9 mouse cellular contexts compared by ENCODE assay signal in the genomic region with DNA sequence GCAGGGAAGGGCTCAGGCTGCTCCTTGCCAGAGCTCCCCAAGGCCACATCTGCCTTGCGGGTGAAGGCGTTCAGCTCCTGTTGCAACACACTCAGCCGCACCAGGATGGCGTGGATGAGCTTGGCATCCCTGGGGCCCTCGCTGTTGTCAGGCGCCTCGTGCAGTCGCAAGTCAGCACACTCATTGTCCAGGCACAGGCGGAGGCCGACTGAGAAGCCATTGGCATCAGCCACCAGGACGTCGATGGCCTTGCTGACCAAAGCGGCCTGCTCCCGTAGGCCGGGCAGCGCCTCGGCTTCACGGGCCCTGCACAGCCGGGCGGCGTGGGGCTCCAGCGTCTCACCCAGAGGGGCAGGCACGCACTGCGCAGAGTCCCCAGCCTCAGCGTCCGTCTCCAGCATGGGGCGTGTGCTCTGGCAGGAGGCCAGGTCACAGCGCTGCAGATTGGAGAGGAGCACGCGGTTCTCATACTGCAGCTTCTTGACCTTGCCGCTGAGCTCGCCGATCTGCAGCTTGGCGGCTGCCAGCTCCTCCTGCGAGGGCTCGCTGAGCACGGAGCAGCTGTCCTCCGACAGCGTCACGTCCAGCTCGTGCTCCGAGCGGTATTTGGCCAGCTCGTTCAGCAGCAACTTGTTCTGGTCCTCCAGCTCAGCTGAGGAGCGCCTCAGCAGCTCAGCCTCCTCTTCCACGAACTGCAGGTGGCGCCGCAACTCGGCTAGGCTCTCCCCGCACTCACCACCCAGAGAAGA. TPM values are rescaled to one million over a fixed set of nuclear protein-coding genes. Genes with fewer than 3 reads are reported as not detected.
DNase-seq lines count a peak whose midpoint lies in the region; ATAC-seq and TF ChIP-seq lines count a peak whose summit lies in the region.
"Had no signal": no experiment of that assay in that cellular context is flagged by ENCODE, and none has a peak within 500 bp of the region (broad histone marks: within the 10 kb centered on the region; RNA-seq: fewer than 3 reads in every experiment).

No protein-coding gene starts in this region.

- no peak overlapping the region for H3K4me2 ChIP-seq in embryonic facial prominence, embryonic 14.5 days (ENCODE audit: low read depth, low read length)
- no peak overlapping the region for H3K4me2 ChIP-seq in liver, postnatal 0 days (ENCODE audit: low read depth, low read length)
- no peak overlapping the region for H3K4me2 ChIP-seq in liver, embryonic 11.5 days
- no peak overlapping the region for H3K4me2 ChIP-seq in hindbrain, embryonic 14.5 days (replicated peaks)
- H3K4me2 ChIP-seq in stomach, embryonic 16.5 days (ENCODE audit: low read depth, low read length), result no peak overlapping the region
- H3K4me2 ChIP-seq: embryonic facial prominence, embryonic 13.5 days had no signal

- TF ChIP-seq EP300 in liver, postnatal 0 days (IDR thresholded peaks at IDR 0.05; ENCODE audit: low read depth), result no peak

- DNase-seq in embryonic facial prominence, embryonic 14.5 days (ENCODE audit: low spot score), result no peak
- DNase-seq in embryonic facial prominence, embryonic 10.5 days (ENCODE audit: low spot score), result no peak
- no peak for DNase-seq in liver, postnatal 0 days
- no peak for DNase-seq in liver, embryonic 11.5 days (ENCODE audit: low spot score)
- DNase-seq in hindbrain, embryonic 14.5 days (ENCODE audit: low spot score), result peak; percentile 35
- no peak for DNase-seq in spleen, adult 12 weeks (ENCODE audit: low spot score)

- no peaks in the 10 kb centered on the region for H3K9me3 ChIP-seq in embryonic facial prominence, embryonic 14.5 days (ENCODE audit: control insufficient read depth, low read length)
- H3K9me3 ChIP-seq in embryonic facial prominence, embryonic 10.5 days, result no peaks in the 10 kb centered on the region; the same call in 1 of the 2 replicates
- no peaks in the 10 kb centered on the region for H3K9me3 ChIP-seq in liver, postnatal 0 days (ENCODE audit: low read length)
- no peaks in the 10 kb centered on the region for H3K9me3 ChIP-seq in liver, embryonic 11.5 days (ENCODE audit: control insufficient read depth, low read length)
- H3K9me3 ChIP-seq in hindbrain, embryonic 14.5 days (ENCODE audit: control insufficient read depth, low read length), result no peaks in the 10 kb centered on the region
- no peaks in the 10 kb centered on the region for H3K9me3 ChIP-seq in stomach, embryonic 16.5 days (replicated peaks; ENCODE audit: control insufficient read depth, low read length)
- H3K9me3 ChIP-seq: embryonic facial prominence, embryonic 13.5 days had no signal

- peaks cover 85% of the 10 kb centered on the region for H3K36me3 ChIP-seq in embryonic facial prominence, embryonic 14.5 days (ENCODE audit: control insufficient read depth, insufficient read depth, low read length)
- H3K36me3 ChIP-seq in embryonic facial prominence, embryonic 10.5 days (replicated peaks), result peaks cover 99% of the 10 kb centered on the region
- H3K36me3 ChIP-seq in liver, postnatal 0 days (replicated peaks; ENCODE audit: insufficient read depth, low read length), result peaks cover 4% of the 10 kb centered on the region
- H3K36me3 ChIP-seq in liver, embryonic 11.5 days (ENCODE audit: control insufficient read depth, insufficient read depth, low read length), result peaks cover 24% of the 10 kb centered on the region
- peaks cover 85% of the 10 kb centered on the region for H3K36me3 ChIP-seq in hindbrain, embryonic 14.5 days (replicated peaks; ENCODE audit: control insufficient read depth, insufficient read depth)
- H3K36me3 ChIP-seq in stomach, embryonic 16.5 days (ENCODE audit: control insufficient read depth, insufficient read depth, low read length), result peaks cover 31% of the 10 kb centered on the region

- H3K27ac ChIP-seq in embryonic facial prominence, embryonic 14.5 days (replicated peaks; ENCODE audit: low read depth, low read length), result no peak overlapping the region
- H3K27ac ChIP-seq in embryonic facial prominence, embryonic 10.5 days (replicated peaks), result no peak overlapping the region
- no peak overlapping the region for H3K27ac ChIP-seq in liver, postnatal 0 days (ENCODE audit: low read depth)
- no peak overlapping the region for H3K27ac ChIP-seq in liver, embryonic 11.5 days (ENCODE audit: low read depth, low read length)
- H3K27ac ChIP-seq in hindbrain, embryonic 14.5 days, result no peak overlapping the region
- H3K27ac ChIP-seq in stomach, embryonic 16.5 days (ENCODE audit: low read length), result no peak overlapping the region
- H3K27ac ChIP-seq: embryonic facial prominence, embryonic 13.5 days had no signal

- no peak overlapping the region for H3K9ac ChIP-seq in embryonic facial prominence, embryonic 14.5 days (ENCODE audit: low read depth, low read length)
- H3K9ac ChIP-seq in liver, postnatal 0 days (replicated peaks), result no peak overlapping the region
- no peak overlapping the region for H3K9ac ChIP-seq in liver, embryonic 11.5 days (ENCODE audit: low read depth, low read length)
- H3K9ac ChIP-seq in hindbrain, embryonic 14.5 days, result no peak overlapping the region
- H3K9ac ChIP-seq in stomach, embryonic 16.5 days (ENCODE audit: low read length), result no peak overlapping the region; the same call in 1 of the 2 replicates
- H3K9ac ChIP-seq: embryonic facial prominence, embryonic 13.5 days had no signal

- no peaks in the 10 kb centered on the region for H3K4me1 ChIP-seq in embryonic facial prominence, embryonic 14.5 days (ENCODE audit: control insufficient read depth, insufficient read depth, low read length)
- H3K4me1 ChIP-seq in embryonic facial prominence, embryonic 10.5 days, result no peaks in the 10 kb centered on the region
- H3K4me1 ChIP-seq in liver, postnatal 0 days (ENCODE audit: insufficient read depth), result peaks cover 3% of the 10 kb centered on the region; the same call in 1 of the 2 replicates
- H3K4me1 ChIP-seq in liver, embryonic 11.5 days (replicated peaks; ENCODE audit: control insufficient read depth, insufficient read depth, low read length), result no peaks in the 10 kb centered on the region
- H3K4me1 ChIP-seq in hindbrain, embryonic 14.5 days (replicated peaks; ENCODE audit: control insufficient read depth, insufficient read depth, low read length), result no peaks in the 10 kb centered on the region
- H3K4me1 ChIP-seq in stomach, embryonic 16.5 days (ENCODE audit: control insufficient read depth, insufficient read depth, low read length), result no peaks in the 10 kb centered on the region

- TF ChIP-seq CTCF in liver, postnatal 0 days (IDR thresholded peaks at IDR 0.05; ENCODE audit: low read depth), result peak; percentile 36

- WGBS in embryonic facial prominence, embryonic 14.5 days, result 93% methylated on average over 36 of the region's 50 CpGs
- WGBS in embryonic facial prominence, embryonic 10.5 days, result 91% methylated on average over 50 of the region's 50 CpGs
- WGBS in liver, postnatal 0 days (ENCODE audit: insufficient replicate concordance), result 86% methylated on average over 48 of the region's 50 CpGs
- 92% methylated on average over 50 of the region's 50 CpGs for WGBS in liver, embryonic 11.5 days
- 74% methylated on average over 48 of the region's 50 CpGs for WGBS in hindbrain, embryonic 14.5 days
- 84% methylated on average over 50 of the region's 50 CpGs for WGBS in stomach, embryonic 16.5 days

- ATAC-seq in embryonic facial prominence, embryonic 14.5 days (ENCODE audit: low read depth), result peak; percentile 17; the same call in 1 of the 2 replicates
- ATAC-seq in liver, postnatal 0 days, result no peak
- no peak for ATAC-seq in liver, embryonic 11.5 days (replicated peaks; ENCODE audit: low FRiP score)
- peak; percentile 67; the same call in 1 of the 2 replicates for ATAC-seq in hindbrain, embryonic 14.5 days (ENCODE audit: low FRiP score)
- peak; percentile 60 for ATAC-seq in stomach, embryonic 16.5 days (ENCODE audit: insufficient read depth, low FRiP score)
- ATAC-seq in megakaryocyte progenitor cell, adult 5-6 weeks (replicated peaks; ENCODE audit: poor library complexity), result no peak

- H3K27me3 ChIP-seq in embryonic facial prominence, embryonic 14.5 days (replicated peaks; ENCODE audit: control insufficient read depth, insufficient read depth, low read length), result no peaks in the 10 kb centered on the region
- no peaks in the 10 kb centered on the region for H3K27me3 ChIP-seq in embryonic facial prominence, embryonic 10.5 days (replicated peaks; ENCODE audit: low read depth, poor library complexity, severe bottlenecking)
- H3K27me3 ChIP-seq in liver, postnatal 0 days (ENCODE audit: insufficient read depth, low read length), result no peaks in the 10 kb centered on the region
- H3K27me3 ChIP-seq in liver, embryonic 11.5 days (replicated peaks; ENCODE audit: control insufficient read depth, insufficient read depth, low read length), result no peaks in the 10 kb centered on the region
- H3K27me3 ChIP-seq in hindbrain, embryonic 14.5 days (ENCODE audit: control insufficient read depth, insufficient read depth, low read length), result no peaks in the 10 kb centered on the region
- H3K27me3 ChIP-seq in stomach, embryonic 16.5 days (ENCODE audit: control insufficient read depth, insufficient read depth, low read length), result no peaks in the 10 kb centered on the region
- H3K27me3 ChIP-seq: embryonic facial prominence, embryonic 13.5 days had no signal

- H3K4me3 ChIP-seq in embryonic facial prominence, embryonic 14.5 days (ENCODE audit: low read depth, low read length), result no peak overlapping the region
- no peak overlapping the region for H3K4me3 ChIP-seq in embryonic facial prominence, embryonic 10.5 days
- H3K4me3 ChIP-seq in liver, postnatal 0 days (ENCODE audit: low read depth, low read length), result no peak overlapping the region
- H3K4me3 ChIP-seq in liver, embryonic 11.5 days (ENCODE audit: low read depth, low read length), result no peak overlapping the region
- no peak overlapping the region for H3K4me3 ChIP-seq in hindbrain, embryonic 14.5 days (replicated peaks; ENCODE audit: low read length)
- no peak overlapping the region for H3K4me3 ChIP-seq in stomach, embryonic 16.5 days (replicated peaks; ENCODE audit: low read length)
- H3K4me3 ChIP-seq: embryonic facial prominence, embryonic 13.5 days had no signal

RNA-seq across cellular contexts. Expression of a gene that starts 33.1 kb away (rescaled TPM):
- 25.8 and 32.7 TPM in 2 replicates for polyA plus RNA-seq in embryonic facial prominence, embryonic 14.5 days (2014; fragmentation: Nextera tagmentation; extraction: Ambion mirVana)
- 51.7 and 53.8 TPM in 2 replicates for polyA plus RNA-seq in embryonic facial prominence, embryonic 10.5 days (2016; fragmentation: Nextera tagmentation; extraction: Ambion mirVana)
- 12.4 and 14.0 TPM in 2 replicates for polyA plus RNA-seq in liver, postnatal 0 days (2015; fragmentation: Nextera tagmentation; extraction: Ambion mirVana)
- polyA plus RNA-seq in liver, embryonic 11.5 days (2014; fragmentation: Nextera tagmentation; extraction: Ambion mirVana), result 45.0 and 45.7 TPM in 2 replicates
- 11.3 and 11.9 TPM in 2 replicates for polyA plus RNA-seq in hindbrain, embryonic 14.5 days (2014; fragmentation: Nextera tagmentation; extraction: Ambion mirVana)
- 28.5 and 28.6 TPM in 2 replicates for polyA plus RNA-seq in stomach, embryonic 16.5 days (2015; fragmentation: Nextera tagmentation; extraction: Ambion mirVana)
- 15.0 and 17.1 TPM in 2 replicates for total RNA-seq in megakaryocyte progenitor cell, adult 5-6 weeks (2015)
- 68.2 and 78.2 TPM in 2 replicates for total RNA-seq in megakaryocyte progenitor cell, adult 5-6 weeks (2017)

RNA-seq across cellular contexts. Expression of a gene that starts 39.0 kb away (rescaled TPM):
- 5.2 and 6.3 TPM in 2 replicates for polyA plus RNA-seq in embryonic facial prominence, embryonic 14.5 days (2014; fragmentation: Nextera tagmentation; extraction: Ambion mirVana)
- 4.5 and 4.7 TPM in 2 replicates for polyA plus RNA-seq in embryonic facial prominence, embryonic 10.5 days (2016; fragmentation: Nextera tagmentation; extraction: Ambion mirVana)
- 0.65 and 1.0 TPM in 2 replicates for polyA plus RNA-seq in liver, postnatal 0 days (2015; fragmentation: Nextera tagmentation; extraction: Ambion mirVana)
- 4.0 and 5.3 TPM in 2 replicates for polyA plus RNA-seq in liver, embryonic 11.5 days (2014; fragmentation: Nextera tagmentation; extraction: Ambion mirVana)
- 9.5 and 9.7 TPM in 2 replicates for polyA plus RNA-seq in hindbrain, embryonic 14.5 days (2014; fragmentation: Nextera tagmentation; extraction: Ambion mirVana)
- polyA plus RNA-seq in stomach, embryonic 16.5 days (2015; fragmentation: Nextera tagmentation; extraction: Ambion mirVana), result 2.1 and 2.6 TPM in 2 replicates
- total RNA-seq in megakaryocyte progenitor cell, adult 5-6 weeks (2015), result 1.9 and 2.9 TPM in 2 replicates
- total RNA-seq in megakaryocyte progenitor cell, adult 5-6 weeks (2017), result 2.3 and 2.4 TPM in 2 replicates

RNA-seq across cellular contexts. Expression of a gene that starts 46.8 kb away (rescaled TPM):
- polyA plus RNA-seq in embryonic facial prominence, embryonic 14.5 days (2014; fragmentation: Nextera tagmentation; extraction: Ambion mirVana), result not detected in 2 replicates
- polyA plus RNA-seq in embryonic facial prominence, embryonic 10.5 days (2016; fragmentation: Nextera tagmentation; extraction: Ambion mirVana), result not detected in 2 replicates
- polyA plus RNA-seq in liver, postnatal 0 days (2015; fragmentation: Nextera tagmentation; extraction: Ambion mirVana), result not detected in 2 replicates
- not detected in 2 replicates for polyA plus RNA-seq in liver, embryonic 11.5 days (2014; fragmentation: Nextera tagmentation; extraction: Ambion mirVana)
- polyA plus RNA-seq in hindbrain, embryonic 14.5 days (2014; fragmentation: Nextera tagmentation; extraction: Ambion mirVana), result not detected in 2 replicates
- not detected in 2 replicates for polyA plus RNA-seq in stomach, embryonic 16.5 days (2015; fragmentation: Nextera tagmentation; extraction: Ambion mirVana)
- not detected in 2 replicates for total RNA-seq in megakaryocyte progenitor cell, adult 5-6 weeks (2015)
- total RNA-seq in megakaryocyte progenitor cell, adult 5-6 weeks (2017), result not detected in 2 replicates
- polyA plus RNA-seq: embryonic facial prominence, embryonic 13.5 days had no signal

RNA-seq across cellular contexts. Expression of a gene that starts 48.2 kb away (rescaled TPM):
- 43.3 and 49.6 TPM in 2 replicates for polyA plus RNA-seq in embryonic facial prominence, embryonic 14.5 days (2014; fragmentation: Nextera tagmentation; extraction: Ambion mirVana)
- polyA plus RNA-seq in embryonic facial prominence, embryonic 10.5 days (2016; fragmentation: Nextera tagmentation; extraction: Ambion mirVana), result 40.4 and 41.1 TPM in 2 replicates
- 10.0 and 11.3 TPM in 2 replicates for polyA plus RNA-seq in liver, postnatal 0 days (2015; fragmentation: Nextera tagmentation; extraction: Ambion mirVana)
- 58.9 and 68.3 TPM in 2 replicates for polyA plus RNA-seq in liver, embryonic 11.5 days (2014; fragmentation: Nextera tagmentation; extraction: Ambion mirVana)
- polyA plus RNA-seq in hindbrain, embryonic 14.5 days (2014; fragmentation: Nextera tagmentation; extraction: Ambion mirVana), result 133 and 147 TPM in 2 replicates
- polyA plus RNA-seq in stomach, embryonic 16.5 days (2015; fragmentation: Nextera tagmentation; extraction: Ambion mirVana), result 41.9 and 44.5 TPM in 2 replicates
- 24.9 and 27.1 TPM in 2 replicates for total RNA-seq in megakaryocyte progenitor cell, adult 5-6 weeks (2015)
- 24.2 and 28.5 TPM in 2 replicates for total RNA-seq in megakaryocyte progenitor cell, adult 5-6 weeks (2017)

Comparison
In these comparisons a context has a peak if more than half of its experiments do, and no peak if none do; other contexts are left out.
1. ATAC-seq: peak in embryonic facial prominence, embryonic 14.5 days (single experiment), hindbrain, embryonic 14.5 days (single experiment) and stomach, embryonic 16.5 days (single experiment); none in liver, postnatal 0 days (single experiment), liver, embryonic 11.5 days (single experiment) and megakaryocyte progenitor cell, adult 5-6 weeks (single experiment).